Mouse (Mus musculus): ENCODE data around the gene Nupr1l. TPM values are rescaled to one million over a fixed set of nuclear protein-coding genes. Genes with fewer than 3 reads are reported as not detected.

The Nupr1l gene
- 1.6 and 1.8 TPM in 2 replicates for polyA plus RNA-seq (2015; fragmentation: Nextera tagmentation; extraction: Ambion mirVana)

GRCm38 (mm10) chr5:129908242-129908965 lies at the start of gene Nupr1l:
Nupr1l (plus strand) TSS chr5:129908540.

GRCm38 (mm10) chr5:129886911-129887636 lies 21.3 kb upstream of the Nupr1l start, which contains the start of gene Chchd2:
Chchd2 (minus strand) TSS chr5:129887470.

GRCm38 (mm10) chr5:129895198-129896088 lies 12.9 kb upstream of the Nupr1l start, which contains the start of gene Zbed5:
Zbed5 (plus strand) TSS chr5:129895723.

GRCm38 (mm10) chr5:129898449-129898848 lies 9.9 kb upstream of the Nupr1l start, which contains the start of gene Phkg1:
Phkg1 (minus strand) TSS chr5:129898549.

GRCm38 (mm10) chr5:129941495-129942045 lies 33.2 kb downstream of the Nupr1l start, which contains the start of gene Vkorc1l1:
Vkorc1l1 (plus strand) TSS chr5:129941970.

Other genes starting within 250 kb of the Nupr1l start
- gene Zfp11, start 238.4 kb upstream of the Nupr1l start, polyA plus RNA-seq (2015; fragmentation: Nextera tagmentation; extraction: Ambion mirVana), result 0.93 and 1.3 TPM in 2 replicates
- not detected in 2 replicates for gene Sept14, start 200.0 kb upstream of the Nupr1l start, polyA plus RNA-seq (2015; fragmentation: Nextera tagmentation; extraction: Ambion mirVana)
- gene Mrps17, start 193.0 kb upstream of the Nupr1l start, polyA plus RNA-seq (2015; fragmentation: Nextera tagmentation; extraction: Ambion mirVana), result 134 and 139 TPM in 2 replicates
- gene Nipsnap2, start 183.5 kb upstream of the Nupr1l start, polyA plus RNA-seq (2015; fragmentation: Nextera tagmentation; extraction: Ambion mirVana), result 64.8 and 73.6 TPM in 2 replicates
- gene Psph, start 121.1 kb upstream of the Nupr1l start, polyA plus RNA-seq (2015; fragmentation: Nextera tagmentation; extraction: Ambion mirVana), result 25.9 and 27.4 TPM in 2 replicates
- gene Sumf2, start 61.6 kb upstream of the Nupr1l start, polyA plus RNA-seq (2015; fragmentation: Nextera tagmentation; extraction: Ambion mirVana), result 18.0 and 19.4 TPM in 2 replicates
- 659 and 664 TPM in 2 replicates for gene Chchd2, start 21.1 kb upstream of the Nupr1l start, polyA plus RNA-seq (2015; fragmentation: Nextera tagmentation; extraction: Ambion mirVana)
- gene Zbed5, start 12.8 kb upstream of the Nupr1l start, polyA plus RNA-seq (2015; fragmentation: Nextera tagmentation; extraction: Ambion mirVana), result 1.3 and 2.1 TPM in 2 replicates
- 0.08 TPM in 1 of 2 replicates, not detected in the other for gene Phkg1, start 10.0 kb upstream of the Nupr1l start, polyA plus RNA-seq (2015; fragmentation: Nextera tagmentation; extraction: Ambion mirVana)
- gene Vkorc1l1, start 33.4 kb downstream of the Nupr1l start, polyA plus RNA-seq (2015; fragmentation: Nextera tagmentation; extraction: Ambion mirVana), result 23.7 and 27.3 TPM in 2 replicates
- 47.1 and 55.4 TPM in 2 replicates for gene Gusb, start 94.5 kb downstream of the Nupr1l start, polyA plus RNA-seq (2015; fragmentation: Nextera tagmentation; extraction: Ambion mirVana)
- 16.9 and 17.3 TPM in 2 replicates for gene Asl, start 120.7 kb downstream of the Nupr1l start, polyA plus RNA-seq (2015; fragmentation: Nextera tagmentation; extraction: Ambion mirVana)
- gene Crcp, start 120.8 kb downstream of the Nupr1l start, polyA plus RNA-seq (2015; fragmentation: Nextera tagmentation; extraction: Ambion mirVana), result 27.9 and 29.0 TPM in 2 replicates
- 26.4 and 30.5 TPM in 2 replicates for gene Tpst1, start 164.8 kb downstream of the Nupr1l start, polyA plus RNA-seq (2015; fragmentation: Nextera tagmentation; extraction: Ambion mirVana)
- 8.4 and 9.7 TPM in 2 replicates for gene Kctd7, start 236.3 kb downstream of the Nupr1l start, polyA plus RNA-seq (2015; fragmentation: Nextera tagmentation; extraction: Ambion mirVana)